Mouse (Mus musculus) retina, postnatal 7 days (tissue): ENCODE data around the gene Arhgdia.
A peak's percentile ranks its signal among the peaks of the same experiment; 100 is the strongest.
"Not testable (repeated sequence)": the region's sequence is repeated elsewhere in the genome, so short reads cannot be mapped to it uniquely, and the experiment has no call there.

ENCODE experiments used
- DNase-seq: peaks from one replicate; pipeline ENCODE4 v3.0.0-alpha.2; 2012; ENCODE audit warnings: low read depth, low spot score

Gene Arhgdia

DNA sequence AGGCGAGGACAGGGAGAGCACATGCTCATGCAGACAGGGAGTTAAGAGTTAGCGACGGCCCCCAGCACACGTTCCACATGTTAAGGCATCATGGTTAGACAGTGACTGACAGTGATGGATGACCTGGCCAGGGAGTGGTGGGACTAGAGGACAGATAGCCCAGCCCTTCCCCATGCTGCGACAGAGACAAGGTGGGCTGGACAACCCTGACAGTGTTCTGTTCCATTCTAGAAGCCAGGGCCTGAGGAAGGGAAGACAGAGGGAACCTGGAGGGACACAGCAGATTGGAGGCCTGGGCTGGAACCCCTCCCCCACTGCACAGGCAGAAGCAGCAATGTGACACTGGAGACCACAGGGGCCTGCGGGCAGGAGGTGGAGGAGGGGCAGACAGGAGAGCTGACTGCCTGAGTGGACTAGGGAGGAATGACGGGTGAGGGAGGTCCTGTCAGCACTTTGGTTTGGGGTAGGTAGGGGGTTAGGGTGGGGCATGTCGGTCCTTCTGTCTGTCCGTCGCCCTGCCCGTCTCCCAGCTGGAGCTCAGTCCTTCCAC lies 2.7 kb downstream of the Arhgdia start:
- DNase-seq: no peak

GRCm38 (mm10) chr11:120578024-120578693 lies 3.3 kb downstream of the Arhgdia start:
- DNase-seq: no peak

GRCm38 (mm10) chr11:120577211-120578023 lies 4.0 kb downstream of the Arhgdia start:
- DNase-seq: no peak

DNA sequence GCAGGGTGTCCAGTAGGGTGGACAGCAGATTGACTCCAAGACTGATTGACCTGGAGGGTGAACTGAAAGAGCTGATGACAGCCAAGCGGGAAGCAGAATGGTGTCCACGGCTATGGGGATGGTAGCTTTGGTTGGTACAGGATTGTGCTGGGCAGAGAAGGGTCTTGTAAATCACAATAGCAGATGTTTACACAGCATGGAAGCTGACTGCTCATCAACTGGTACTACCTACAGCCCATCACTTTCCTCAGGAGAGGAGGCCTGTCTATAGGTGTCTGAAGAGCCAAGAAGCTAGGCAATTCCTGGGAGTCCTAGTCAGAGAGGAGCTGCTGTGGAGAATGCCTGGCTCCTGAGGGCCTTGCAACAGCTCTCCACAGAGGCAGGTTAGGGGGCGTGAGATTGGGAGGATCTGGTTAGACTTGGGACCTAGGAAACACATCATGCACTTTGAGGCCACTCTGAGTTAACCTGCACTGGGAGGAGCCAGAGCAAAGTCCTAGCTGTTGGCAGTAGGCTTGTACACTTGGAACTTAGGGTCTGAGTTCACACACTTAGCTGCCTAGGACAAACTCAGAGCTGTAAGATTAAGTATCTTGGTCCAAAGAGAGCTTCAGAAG lies 5.0 kb downstream of the Arhgdia start:
- DNase-seq: no peak

GRCm38 (mm10) chr11:120575940-120576339 lies 5.5 kb downstream of the Arhgdia start:
- DNase-seq: no peak

- no peak for DNase-seq
Observed at GRCm38 (mm10) chr11:120575046-120575445, 6.4 kb downstream of the Arhgdia start.

GRCm38 (mm10) chr11:120574278-120574600 lies 7.2 kb downstream of the Arhgdia start:
- DNase-seq: no peak

- no peak for DNase-seq
Observed at GRCm38 (mm10) chr11:120573585-120574277, 7.7 kb downstream of the Arhgdia start.

DNA sequence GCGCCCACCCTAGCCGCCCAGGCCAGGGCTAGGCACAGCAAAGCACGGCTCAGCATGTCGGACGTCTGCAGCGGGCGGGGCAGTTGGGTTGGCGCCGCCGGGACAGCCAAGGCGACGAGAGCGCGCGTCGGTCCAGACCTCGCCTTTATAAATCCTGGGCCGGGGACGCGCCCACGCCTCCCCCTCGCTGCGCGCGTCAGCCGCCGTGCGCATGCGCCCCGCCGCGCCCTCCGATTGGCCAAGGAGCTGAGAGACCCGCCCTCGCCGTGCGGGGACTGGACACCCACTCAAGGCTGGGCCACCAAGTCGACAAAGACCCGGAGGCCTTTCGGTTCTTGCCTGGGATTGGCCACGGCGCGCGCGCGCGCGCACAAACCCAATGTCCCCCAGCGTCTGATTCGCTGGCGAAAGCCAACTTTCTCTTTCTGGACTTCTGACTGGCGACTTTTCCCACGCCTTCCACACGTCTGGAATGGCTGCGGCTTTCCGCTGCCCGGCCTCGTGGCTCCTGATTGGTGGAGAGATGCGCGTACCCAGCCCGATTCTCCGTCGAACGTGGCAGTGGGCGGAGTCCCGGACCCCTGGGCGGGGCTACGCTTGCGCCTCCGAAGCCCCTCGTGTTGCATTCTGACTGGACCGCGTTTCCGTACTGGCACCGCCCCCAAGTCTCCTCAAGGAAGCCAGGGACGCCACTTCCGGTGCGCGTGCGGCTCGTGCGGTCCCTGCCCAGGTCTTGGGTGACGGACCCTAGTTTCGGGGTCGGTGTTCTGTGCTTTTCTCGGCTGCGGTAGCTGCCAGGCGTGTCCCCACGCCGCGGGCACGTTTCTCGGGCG lies 8.5 kb downstream of the Arhgdia start, which contains the start of gene P4hb:
P4hb (minus strand) TSS at position 502 of the 833 bp plus-strand sequence.
- DNase-seq: peak; percentile 99

DNA sequence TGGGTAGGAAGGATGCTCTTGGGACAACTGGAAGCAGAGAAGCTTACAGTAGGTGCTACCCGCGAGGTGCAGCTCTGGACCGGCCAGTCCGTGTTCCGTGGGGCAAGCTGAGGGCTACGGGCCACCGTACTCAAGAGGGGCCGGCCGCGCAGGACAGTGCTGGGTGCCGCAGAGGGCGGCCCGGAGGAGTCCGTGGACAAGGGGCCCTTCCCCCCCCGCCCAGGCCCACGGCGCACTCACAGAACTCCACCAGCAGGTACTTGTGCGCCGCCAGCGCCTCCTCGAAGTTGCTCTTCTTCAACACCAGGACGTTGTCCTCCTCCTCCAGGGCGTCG lies 9.0 kb downstream of the Arhgdia start:
- no peak for DNase-seq

DNA sequence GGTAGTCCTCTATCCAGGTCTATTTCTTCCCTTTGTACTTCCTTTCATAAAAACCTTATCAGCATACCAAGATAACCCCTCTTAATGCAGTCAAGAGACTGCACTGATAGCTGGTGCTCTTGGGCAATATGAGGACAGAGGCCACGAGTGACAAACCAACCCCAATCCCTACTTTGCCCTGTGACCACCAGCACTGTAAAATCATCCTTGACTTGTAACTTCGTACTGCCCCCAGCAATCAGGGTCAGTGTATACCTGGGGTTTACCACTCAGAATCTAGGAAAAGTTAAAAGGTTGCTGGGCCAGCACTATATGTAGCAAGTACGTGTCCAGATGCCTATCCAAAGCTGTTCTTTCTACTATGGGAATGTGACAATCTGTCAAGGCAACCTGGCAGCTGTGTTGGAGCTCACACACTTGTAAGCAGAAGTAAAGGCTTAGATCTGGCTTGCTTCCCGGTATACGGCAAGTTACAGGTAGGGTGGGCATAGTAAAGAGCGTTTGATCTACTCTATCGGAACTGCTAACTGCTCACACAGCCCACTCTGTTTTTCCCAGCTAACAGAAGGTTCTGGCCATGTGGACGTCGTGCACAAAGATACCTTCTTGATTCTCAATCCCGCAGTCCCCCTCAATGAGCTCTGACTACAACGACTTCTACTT lies 9.5 kb downstream of the Arhgdia start:
- DNase-seq: no peak

GRCm38 (mm10) chr11:120571122-120571521 lies 10.3 kb downstream of the Arhgdia start:
- DNase-seq: no peak

DNA sequence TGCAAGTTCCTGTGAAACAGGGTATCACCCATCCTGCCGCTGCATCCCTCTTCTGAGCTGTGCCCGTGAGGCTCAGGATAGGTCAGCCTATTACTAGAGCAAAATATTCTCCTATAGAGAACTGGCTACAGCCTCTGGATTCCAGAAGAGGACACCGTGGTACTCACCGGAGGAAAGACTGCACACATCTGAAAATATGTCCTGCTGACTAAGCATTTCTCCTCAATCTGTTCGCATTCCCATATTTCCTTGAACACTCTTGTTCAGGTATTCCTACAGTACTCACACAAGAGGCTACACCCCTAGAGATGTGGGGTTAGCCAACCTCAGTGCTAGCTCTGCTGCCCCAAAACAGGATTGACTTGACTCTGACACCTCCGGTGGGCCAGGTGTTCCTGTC lies 13.1 kb downstream of the Arhgdia start:
- no peak for DNase-seq

GRCm38 (mm10) chr11:120565114-120565513 lies 16.3 kb downstream of the Arhgdia start:
- DNase-seq: no peak

DNA sequence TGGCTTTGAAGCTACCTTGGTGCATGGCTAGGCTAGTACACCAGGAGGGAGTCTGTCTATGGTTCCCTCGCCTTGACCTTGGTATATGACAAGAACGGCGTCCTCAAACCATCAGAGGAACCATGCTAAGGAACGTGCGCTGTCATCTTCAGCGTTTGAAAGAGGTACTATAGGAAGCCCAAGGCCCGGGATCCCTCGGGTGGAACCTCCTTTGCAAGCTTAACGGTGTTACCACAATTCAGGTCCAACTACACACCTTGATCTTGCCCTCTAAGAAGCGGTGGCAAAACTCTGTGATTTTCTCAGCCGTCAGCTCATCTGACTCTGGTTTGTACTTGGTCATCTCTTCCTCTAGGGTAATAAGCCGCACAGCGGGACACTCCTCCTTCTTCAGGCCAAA lies 18.5 kb downstream of the Arhgdia start:
- no peak for DNase-seq

DNA sequence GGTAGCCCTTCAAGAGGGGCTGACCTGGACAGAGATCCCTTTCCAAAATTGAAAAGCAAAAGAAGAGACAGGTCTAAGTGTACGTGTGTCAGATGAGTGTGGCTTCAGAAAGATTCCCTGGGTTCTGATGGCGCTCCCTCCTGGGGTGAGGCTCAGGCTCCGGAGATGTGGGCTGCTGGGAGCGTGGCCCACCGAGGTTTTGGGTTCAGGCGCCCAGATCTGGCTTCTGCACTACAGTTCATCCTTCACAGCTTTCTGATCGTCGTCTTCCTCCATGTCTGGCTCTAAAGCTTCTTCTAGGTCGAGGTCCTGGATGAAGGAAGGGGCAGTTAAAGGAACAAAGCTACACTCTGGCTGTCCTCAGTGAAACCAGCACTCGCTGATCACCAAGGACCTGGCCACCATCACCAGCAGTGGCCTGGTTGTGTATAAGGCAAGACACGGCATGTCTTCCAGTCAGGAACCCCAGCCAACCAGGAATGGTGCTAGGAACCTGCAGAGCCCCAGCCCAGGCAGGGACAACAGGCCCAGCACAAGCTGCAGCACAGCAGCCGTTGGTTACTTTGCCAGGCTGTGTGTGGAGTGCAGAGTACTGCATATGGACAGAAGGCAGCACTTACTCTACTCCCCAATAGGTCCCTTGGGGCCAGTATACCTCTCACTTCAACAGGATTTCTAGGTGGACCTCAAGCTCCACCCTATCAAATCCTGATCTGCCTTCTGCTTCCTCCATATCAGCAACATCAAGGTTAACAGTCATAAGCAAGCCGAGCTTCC lies 20.3 kb downstream of the Arhgdia start:
- DNase-seq: no peak

DNA sequence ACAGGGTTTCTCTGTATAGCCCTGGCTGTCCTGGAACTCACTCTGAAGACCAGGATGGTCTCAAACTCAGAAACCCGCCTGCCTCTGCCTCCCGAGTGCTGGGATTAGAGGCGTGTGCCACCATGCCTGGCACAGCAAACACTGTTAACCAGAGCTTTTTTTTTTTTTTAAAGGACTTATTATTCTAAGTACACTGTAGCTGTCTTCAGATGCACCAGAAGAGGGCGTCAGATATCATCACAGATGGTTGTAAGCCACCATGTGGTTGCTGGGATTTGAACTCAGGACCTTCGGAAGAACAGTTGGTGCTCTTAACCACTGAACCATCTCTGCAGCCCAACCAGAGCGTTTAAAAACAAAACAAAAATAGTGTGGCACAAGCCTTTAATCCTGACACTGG lies 22.6 kb downstream of the Arhgdia start:
- not testable (repeated sequence) for DNase-seq

- DNase-seq: no peak
Observed at GRCm38 (mm10) chr11:120555260-120555659, 26.2 kb downstream of the Arhgdia start.

DNA sequence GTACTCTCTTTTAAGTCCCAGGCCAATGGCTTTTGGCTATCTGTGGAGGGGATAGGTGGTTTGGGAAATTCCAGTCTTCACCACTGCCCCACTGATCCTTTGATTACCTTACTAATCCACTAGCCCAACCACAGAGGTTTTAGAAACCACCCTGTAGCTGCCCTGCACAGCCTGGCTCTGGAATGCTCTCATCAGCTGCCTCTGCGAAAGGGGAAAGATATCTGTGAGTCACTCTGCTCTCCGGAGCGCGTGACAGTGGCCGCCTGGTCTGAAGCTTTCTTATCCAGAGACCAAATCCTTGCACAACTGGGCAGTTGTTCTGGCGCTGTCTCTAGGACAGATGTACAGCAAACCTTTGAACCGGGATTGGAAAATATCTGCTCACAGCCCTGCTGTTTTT lies 26.6 kb downstream of the Arhgdia start:
- DNase-seq: no peak

- DNase-seq: no peak
Observed at GRCm38 (mm10) chr11:120552736-120553135, 28.7 kb downstream of the Arhgdia start.
